Mouse (Mus musculus): ENCODE data around the gene Cgas.
"Not testable (repeated sequence)": the region's sequence is repeated elsewhere in the genome, so short reads cannot be mapped to it uniquely, and the experiment has no call there.

Cgas gene

GRCm38 (mm10) chr9:78442579-78443392 lies at the start of gene Cgas:
Gene Cgas (minus strand): TSS chr9:78443237.
- DNase-seq (ENCODE audit: low spot score in 2 of 2): no peak

DNA sequence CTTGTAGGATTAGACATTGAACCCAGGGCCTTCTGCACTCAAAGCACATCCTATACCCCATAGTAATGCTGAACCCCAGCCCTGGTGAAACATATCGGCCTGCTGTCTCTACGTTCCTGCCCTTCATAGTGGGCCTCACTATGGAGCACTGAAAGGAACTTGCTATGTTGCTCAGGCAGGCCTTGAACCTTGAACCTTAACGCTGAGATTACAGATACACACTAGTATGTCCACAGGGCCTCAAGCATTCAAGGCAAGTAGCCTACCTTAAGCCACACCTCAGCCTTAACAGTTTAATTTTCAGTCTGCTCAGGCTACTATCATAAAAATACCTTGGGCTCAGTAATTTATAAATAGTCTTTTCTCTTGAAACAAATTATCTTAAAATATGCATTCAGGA lies 49.2 kb upstream of the Cgas start:
- no peak for DNase-seq (ENCODE audit: low spot score in 2 of 2)

DNA sequence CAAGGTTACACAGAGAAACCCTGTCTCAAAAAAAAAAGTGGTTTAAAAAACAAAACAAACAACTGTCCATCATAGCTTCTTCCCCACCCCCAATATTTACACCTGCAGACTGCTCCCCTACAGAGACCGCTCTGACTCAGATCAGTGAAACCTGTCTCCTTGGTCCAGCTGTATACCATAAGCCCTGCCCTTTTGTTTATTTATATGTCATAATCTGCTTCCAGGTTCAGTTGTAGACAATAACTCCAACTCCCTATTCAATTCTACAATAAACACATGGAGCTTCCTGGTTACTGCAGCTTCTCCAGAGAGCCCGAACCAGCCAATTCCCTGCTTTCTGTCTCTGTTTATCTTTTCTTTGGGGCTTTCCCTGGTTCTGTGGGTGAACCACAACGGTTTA lies 48.1 kb upstream of the Cgas start:
- no peak for DNase-seq (ENCODE audit: low spot score in 2 of 2)

DNA sequence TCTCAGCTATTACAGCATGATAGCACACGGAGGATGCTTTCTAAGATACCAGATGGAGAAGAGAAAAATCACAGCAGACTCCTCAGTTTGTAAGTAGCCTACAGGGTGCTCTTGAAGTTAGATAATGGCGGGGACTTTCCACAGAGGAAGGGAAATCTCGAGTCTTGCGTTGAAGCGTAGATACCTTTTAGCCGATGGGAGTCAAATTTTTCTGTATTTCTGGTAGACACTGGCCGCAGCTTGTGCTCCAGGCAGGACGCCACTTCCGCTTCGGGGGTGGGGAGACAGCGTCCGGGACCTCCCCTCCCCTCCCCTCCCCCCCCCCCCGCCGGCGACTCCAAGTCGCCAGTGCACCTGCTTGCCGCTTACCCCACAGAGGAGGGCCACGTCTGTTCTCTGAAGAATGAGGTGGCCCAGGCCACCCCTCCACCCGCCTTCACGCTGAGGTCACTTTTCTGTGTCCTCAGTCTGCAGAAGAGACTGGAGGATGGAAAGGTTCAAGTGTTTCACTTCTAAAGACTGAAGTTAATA lies 45.9 kb upstream of the Cgas start, which contains the start of gene Eef1a1:
Eef1a1 (minus strand) TSS at position 262 of the 531 bp plus-strand sequence.
- peak in 1 of 2 experiments; percentile 32 for DNase-seq (ENCODE audit: low spot score in 2 of 2)

- DNase-seq (ENCODE audit: low spot score in 2 of 2): not testable (repeated sequence)
These were observed 45.0 kb upstream of the Cgas start for GRCm38 (mm10) chr9:78488021-78488420.

DNA sequence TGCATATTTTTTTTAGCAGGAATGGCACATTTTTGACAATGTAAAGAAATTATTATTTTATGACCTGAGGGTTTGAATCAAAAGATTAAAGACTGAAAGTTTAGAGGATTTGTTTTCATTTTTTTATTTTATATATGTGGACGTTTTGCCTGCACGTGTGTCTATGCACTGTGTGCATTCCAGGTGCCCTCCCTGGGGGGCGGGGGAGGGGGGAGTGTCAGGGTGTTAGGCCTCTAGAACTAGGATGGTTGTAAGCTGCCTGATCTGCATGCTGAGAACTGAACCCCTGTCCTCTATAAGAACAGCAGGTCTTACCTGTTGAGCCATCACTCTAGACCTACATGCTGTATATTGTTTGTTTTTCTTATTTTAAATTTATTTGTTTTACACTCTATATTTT lies 41.6 kb upstream of the Cgas start:
- DNase-seq (ENCODE audit: low spot score in 2 of 2): no peak

DNA sequence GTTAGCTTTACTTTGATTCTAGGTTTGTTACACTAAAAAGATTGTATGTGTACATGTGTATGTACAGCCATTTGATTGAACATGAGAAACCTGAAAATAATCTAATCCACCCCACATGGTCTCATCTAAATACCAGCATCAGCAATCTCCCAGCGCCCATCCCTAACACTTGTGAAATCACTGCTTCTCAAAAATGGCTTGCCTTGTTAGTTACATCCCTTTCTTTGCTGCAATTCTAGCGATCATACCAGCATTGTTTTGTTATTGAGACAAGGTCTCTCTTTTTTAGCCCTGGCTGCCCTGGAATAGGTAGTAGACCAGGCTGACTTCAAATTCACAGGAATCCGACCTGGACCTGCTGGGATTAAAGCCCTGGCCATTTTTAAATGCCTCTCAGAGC lies 39.3 kb upstream of the Cgas start:
- no peak for DNase-seq (ENCODE audit: low spot score in 2 of 2)

DNA sequence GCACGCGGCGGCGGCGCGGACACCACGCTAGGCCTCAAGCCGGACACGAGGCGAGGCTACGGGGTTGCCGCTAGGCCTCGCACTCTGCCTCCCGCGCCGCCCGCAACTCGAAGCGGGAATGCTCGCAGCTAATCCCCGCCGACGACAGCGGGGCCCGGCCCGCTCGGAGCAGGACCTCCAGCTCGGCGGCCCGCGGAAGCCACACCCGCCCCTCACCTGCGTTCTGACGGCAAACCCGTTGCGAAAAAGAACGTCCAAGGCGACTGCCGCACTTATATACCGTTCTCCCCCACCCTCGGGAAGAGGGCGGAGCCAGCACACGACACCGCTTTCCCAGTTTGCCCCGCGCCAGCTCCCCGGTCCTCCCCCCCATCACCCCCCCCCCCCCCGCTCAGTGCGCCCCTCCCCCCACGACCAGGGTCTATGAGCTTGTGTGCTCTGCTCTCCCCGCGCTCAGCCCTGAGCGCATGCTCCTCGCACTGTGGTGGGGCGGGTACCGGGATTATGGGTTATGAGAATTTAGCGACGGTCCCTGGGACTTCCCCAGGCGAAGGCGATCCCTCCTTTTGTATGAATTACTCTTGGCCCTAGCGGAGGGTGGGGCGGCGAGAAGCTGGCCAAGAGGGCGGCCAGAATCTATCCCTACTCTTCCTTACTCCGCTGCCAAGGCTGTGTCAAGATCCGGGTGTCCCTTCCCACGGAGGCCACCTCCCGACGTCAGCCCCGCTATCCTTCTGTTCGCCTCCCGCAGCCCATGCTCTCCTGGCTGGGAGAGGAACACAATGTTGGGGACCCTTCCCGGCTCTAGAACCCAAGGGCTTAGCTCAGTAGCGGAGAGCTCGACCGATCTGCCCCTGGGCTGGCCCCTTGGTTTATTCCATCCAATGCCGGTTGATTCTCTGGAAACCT lies 38.6 kb upstream of the Cgas start:
- peak; percentile 86 to 93 for DNase-seq (ENCODE audit: low spot score in 2 of 2)

DNA sequence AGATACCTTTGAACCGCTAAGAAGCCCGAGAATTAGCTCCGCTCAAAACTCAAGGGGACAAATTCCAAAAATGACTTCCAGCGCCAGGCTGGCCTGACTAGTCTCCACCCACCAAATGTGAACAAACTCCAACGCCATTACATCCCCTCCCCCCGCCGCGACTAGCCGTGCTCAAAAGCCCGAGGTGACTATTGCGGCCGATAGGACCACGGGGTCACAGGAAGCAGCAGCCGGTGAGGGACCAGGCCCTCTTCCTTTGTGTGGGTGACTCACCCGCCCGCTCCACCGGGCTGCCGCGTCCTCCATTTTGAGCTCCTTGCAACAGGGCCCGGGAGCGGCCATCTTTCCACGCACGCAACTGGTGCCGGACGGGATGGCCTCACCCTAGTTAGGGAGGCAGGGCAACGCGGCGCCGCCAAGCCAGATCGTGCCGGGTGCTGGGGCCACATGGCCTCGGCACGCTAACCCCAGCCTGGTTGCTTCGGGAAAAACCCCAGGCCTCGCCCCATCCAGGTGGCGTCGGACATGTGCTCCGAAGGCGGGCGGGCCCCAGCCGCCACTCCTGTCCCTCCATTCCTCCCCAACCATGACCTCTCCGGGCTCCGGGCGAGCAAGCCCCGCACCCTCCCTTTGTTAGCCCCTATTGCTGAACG lies 37.8 kb upstream of the Cgas start:
- DNase-seq (ENCODE audit: low spot score in 2 of 2): peak; percentile 40 to 74

- not testable (repeated sequence) for DNase-seq (ENCODE audit: low spot score in 2 of 2)
These were observed 37.2 kb upstream of the Cgas start for GRCm38 (mm10) chr9:78480227-78480626.

GRCm38 (mm10) chr9:78479308-78479707 lies 36.3 kb upstream of the Cgas start:
- DNase-seq (ENCODE audit: low spot score in 2 of 2): not testable (repeated sequence)

DNA sequence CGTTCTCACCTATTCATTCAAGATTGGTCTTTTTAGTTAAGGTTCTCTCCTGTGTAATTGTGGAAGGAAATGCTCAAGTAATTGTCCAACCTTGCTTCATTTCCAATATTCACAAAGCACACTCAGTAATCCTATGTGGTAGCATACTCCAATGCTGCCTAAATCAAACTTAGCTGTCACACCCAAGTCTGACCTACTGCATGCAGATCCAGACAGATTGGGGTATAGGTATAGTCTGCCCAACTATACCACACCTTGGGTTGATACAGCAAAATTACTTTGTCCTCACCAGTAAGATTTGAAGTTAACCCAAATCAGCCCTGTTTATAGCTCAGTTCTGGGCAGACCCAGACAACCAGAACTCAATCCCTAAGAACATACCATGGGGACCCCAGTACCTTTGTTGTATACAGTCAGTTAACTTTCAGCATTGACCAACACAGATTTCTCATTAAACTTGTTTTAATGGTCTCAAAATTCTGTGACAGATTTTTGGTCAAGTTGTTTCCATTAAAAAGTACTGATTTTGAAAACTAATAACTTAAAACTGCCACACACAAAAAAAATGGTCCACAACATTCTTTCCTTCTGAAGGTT lies 35.1 kb upstream of the Cgas start:
- DNase-seq (ENCODE audit: low spot score in 2 of 2): not testable (repeated sequence)

GRCm38 (mm10) chr9:78477021-78477551 lies 34.0 kb upstream of the Cgas start:
- no peak for DNase-seq (ENCODE audit: low spot score in 2 of 2)

DNA sequence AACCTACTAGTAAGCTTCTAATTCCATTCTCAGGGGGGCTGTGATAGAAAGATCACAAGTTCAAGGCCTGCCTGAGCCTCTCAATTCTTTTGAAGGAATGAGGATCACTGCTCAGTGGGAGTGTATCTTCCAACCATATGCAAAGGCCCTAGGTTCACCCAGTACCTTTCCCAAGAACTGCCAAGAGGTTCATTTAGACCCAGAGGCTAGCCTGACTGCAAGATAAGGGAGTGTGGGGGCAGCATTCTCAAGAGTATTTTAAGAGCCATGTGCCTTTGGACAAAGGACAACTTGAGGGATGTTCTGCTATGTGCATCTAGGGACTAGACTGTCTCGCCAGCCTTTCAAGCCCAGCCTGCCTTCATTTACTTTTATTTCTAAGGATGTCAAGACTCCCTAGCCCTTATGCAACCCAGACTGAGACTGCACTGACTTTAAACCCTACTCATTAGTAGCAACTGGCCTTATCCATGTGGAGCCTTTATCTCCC lies 33.5 kb upstream of the Cgas start:
- no peak for DNase-seq (ENCODE audit: low spot score in 2 of 2)

DNA sequence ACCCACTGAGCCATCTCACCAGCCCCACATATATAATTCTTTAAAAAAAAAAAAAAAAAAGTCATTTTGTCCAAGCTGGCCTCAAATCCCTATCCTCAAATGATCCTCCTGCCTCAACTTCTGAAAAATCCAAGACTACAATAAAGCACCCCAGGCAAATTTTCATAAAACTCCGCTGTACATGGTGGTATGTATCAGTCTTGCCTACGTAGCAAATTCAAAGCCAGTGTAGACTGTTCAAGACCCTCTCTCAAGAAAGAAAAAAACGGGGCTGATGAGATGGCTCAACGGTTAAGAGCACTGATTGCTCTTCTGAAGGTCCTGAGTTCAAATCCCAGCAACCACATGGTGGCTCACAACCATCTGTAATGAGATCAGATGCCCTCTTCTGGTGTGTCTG lies 32.8 kb upstream of the Cgas start:
- no peak for DNase-seq (ENCODE audit: low spot score in 2 of 2)

DNA sequence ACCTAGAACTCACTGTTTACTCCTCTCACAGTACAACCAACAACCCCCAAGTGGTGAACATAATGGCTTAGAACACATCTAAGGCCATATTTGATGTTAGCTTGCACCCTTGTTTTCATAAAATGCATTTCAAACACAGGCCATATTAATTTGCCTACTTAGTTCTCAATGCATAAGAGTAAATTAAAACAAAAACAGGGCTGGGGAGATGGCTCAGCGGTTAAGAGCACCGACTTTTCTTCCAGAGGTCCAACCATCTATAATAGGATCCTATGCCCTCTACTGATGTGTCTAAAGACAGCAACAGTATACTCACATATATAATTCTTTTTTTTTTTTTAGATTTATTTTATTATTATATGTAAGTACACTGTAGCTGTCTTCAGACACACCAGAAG lies 32.3 kb upstream of the Cgas start:
- no peak for DNase-seq (ENCODE audit: low spot score in 2 of 2)

DNA sequence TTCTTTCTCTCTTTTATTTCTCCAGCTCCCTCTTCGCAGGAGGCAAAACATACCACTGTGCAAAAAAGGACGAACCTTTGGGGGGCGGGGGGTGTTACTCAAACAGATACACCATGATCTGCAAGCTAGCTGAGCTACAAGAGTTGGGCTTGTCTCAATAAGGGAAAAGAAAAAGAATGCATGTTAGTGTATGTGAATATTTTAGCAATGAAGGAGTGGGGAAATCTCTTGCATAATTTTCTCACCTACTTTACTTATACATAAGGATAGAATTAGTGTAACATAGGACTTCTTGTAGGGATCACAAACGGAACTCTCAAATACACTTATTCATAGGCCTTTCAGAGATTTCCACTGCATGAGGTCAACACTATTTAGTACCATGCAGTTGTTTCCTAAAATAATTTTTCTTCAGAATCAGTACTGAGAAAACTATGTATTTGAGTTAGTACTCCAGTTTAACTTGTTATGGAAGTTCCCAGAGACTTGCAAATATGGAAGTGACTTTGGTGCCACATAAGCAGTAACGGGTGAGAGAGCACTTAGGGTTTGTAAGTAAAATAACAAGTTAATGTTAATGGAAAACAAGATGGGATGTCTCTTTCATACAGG lies 31.8 kb upstream of the Cgas start:
- DNase-seq (ENCODE audit: low spot score in 2 of 2): no peak

DNA sequence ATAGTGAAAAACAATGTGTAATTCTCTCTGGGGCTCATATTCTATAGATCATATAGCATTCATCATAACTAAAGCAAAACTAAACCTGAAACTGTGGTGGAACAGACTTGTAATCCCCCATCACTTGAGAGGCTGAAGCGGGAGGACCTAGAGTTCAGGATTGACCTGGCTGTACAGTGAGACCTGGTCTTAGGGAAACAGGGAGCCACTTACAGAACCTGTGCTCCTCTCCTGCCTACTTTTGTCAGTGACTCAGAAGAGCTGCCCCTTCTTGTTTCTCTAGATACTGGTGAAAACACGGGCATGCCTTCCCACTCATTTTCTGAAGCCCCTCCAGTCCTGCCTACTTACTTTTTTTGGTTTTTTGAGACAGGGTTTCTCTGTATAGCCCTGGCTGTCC lies 31.2 kb upstream of the Cgas start:
- DNase-seq (ENCODE audit: low spot score in 2 of 2): no peak

- no peak for DNase-seq (ENCODE audit: low spot score in 2 of 2)
These were observed 30.6 kb upstream of the Cgas start for GRCm38 (mm10) chr9:78473588-78473987.

- no peak for DNase-seq (ENCODE audit: low spot score in 2 of 2)
These were observed 22.7 kb upstream of the Cgas start for GRCm38 (mm10) chr9:78465725-78466124.

DNA sequence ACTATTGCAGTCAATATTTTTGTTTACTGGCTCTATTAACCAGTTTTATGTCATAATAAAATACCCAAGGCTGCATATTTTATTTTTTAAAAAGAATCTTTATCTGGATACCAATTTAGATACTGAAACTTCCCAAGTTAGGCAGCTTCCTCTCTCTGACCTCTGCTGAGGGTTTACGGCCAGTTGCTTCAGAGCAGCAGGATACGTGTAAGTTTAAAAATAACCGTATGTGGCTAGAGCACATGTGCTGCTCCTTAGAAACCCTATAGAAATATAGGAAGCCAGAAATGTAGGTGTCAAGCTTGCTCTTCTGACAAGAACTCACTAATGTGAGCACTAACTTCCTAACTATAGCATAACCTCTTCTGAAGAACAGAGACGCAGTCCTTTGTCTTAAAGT lies 20.3 kb upstream of the Cgas start:
- no peak for DNase-seq (ENCODE audit: low spot score in 2 of 2)

Measured in cerebellum, postnatal 4 days (tissue).